Mouse (Mus musculus): Measurements from ENCODE around the gene Cblb.

Gene Cblb

GRCm38 (mm10) chr16:52071766-52072209, 40.8 kb downstream of the Cblb start:
- DNase-seq (ENCODE audit: extremely low spot score) = no peak

- DNase-seq (ENCODE audit: extremely low spot score) = no peak
These were observed 45.6 kb downstream of the Cblb start for GRCm38 (mm10) chr16:52076652-52077051.

GRCm38 (mm10) chr16:52077901-52078300, 46.9 kb downstream of the Cblb start:
- DNase-seq (ENCODE audit: extremely low spot score) = no peak

GRCm38 (mm10) chr16:52078758-52079474, 47.9 kb downstream of the Cblb start:
- no peak for DNase-seq (ENCODE audit: extremely low spot score)

- no peak for DNase-seq (ENCODE audit: extremely low spot score)
These were observed 48.4 kb downstream of the Cblb start for GRCm38 (mm10) chr16:52079475-52079823.

GRCm38 (mm10) chr16:52080619-52081395, 49.8 kb downstream of the Cblb start:
- no peak for DNase-seq (ENCODE audit: extremely low spot score)

- no peak for DNase-seq (ENCODE audit: extremely low spot score)
These were observed 50.7 kb downstream of the Cblb start for GRCm38 (mm10) chr16:52081756-52082155.

- DNase-seq (ENCODE audit: extremely low spot score) = no peak
These were observed 55.9 kb downstream of the Cblb start for GRCm38 (mm10) chr16:52086793-52087450.

GRCm38 (mm10) chr16:52089354-52089753, 58.3 kb downstream of the Cblb start:
- no peak for DNase-seq (ENCODE audit: extremely low spot score)

- no peak for DNase-seq (ENCODE audit: extremely low spot score)
These were observed 59.9 kb downstream of the Cblb start for GRCm38 (mm10) chr16:52090899-52091298.

- DNase-seq (ENCODE audit: extremely low spot score) = no peak
These were observed 62.6 kb downstream of the Cblb start for GRCm38 (mm10) chr16:52093325-52094253.

GRCm38 (mm10) chr16:52094735-52095459, 63.9 kb downstream of the Cblb start:
- DNase-seq (ENCODE audit: extremely low spot score) = no peak

GRCm38 (mm10) chr16:52095643-52096042, 64.6 kb downstream of the Cblb start:
- DNase-seq (ENCODE audit: extremely low spot score) = no peak

- no peak for DNase-seq (ENCODE audit: extremely low spot score)
These were observed 69.4 kb downstream of the Cblb start for GRCm38 (mm10) chr16:52100466-52100865.

GRCm38 (mm10) chr16:52104608-52105007, 73.6 kb downstream of the Cblb start:
- DNase-seq (ENCODE audit: extremely low spot score) = no peak

- DNase-seq (ENCODE audit: extremely low spot score) = no peak
These were observed 76.8 kb downstream of the Cblb start for GRCm38 (mm10) chr16:52107836-52108235.

- no peak for DNase-seq (ENCODE audit: extremely low spot score)
These were observed 83.4 kb downstream of the Cblb start for GRCm38 (mm10) chr16:52114473-52114872.

GRCm38 (mm10) chr16:52119003-52119402, 88.0 kb downstream of the Cblb start:
- no peak for DNase-seq (ENCODE audit: extremely low spot score)

GRCm38 (mm10) chr16:52124974-52125373, 93.9 kb downstream of the Cblb start:
- DNase-seq (ENCODE audit: extremely low spot score) = no peak

- DNase-seq (ENCODE audit: extremely low spot score) = no peak
These were observed 94.9 kb downstream of the Cblb start for GRCm38 (mm10) chr16:52125896-52126295.

GRCm38 (mm10) chr16:52129357-52129905, 98.4 kb downstream of the Cblb start:
- no peak for DNase-seq (ENCODE audit: extremely low spot score)

Measured in embryo, embryonic 9.5 days (tissue).